Mouse (Mus musculus) neural tube, embryonic 13.5 days (tissue): ENCODE measurements at regions not wholly inside any gene's neighbourhood (a gene's known extent, or its start where the extent isn't known, plus 50 kb on each side); places are given as distances from the start of the nearest gene placed in this dataset.

Source experiments
- ATAC-seq: fragments of 200-750 bp; cut with Nextera tagmentation; 2 replicates; pipeline ENCODE4 v1.8.0; 2017; ENCODE audit warnings: low read depth, mild to moderate bottlenecking, moderate TSS enrichment, moderate library complexity
- H3K27ac ChIP-seq: fragments of 300-500 bp; sonication (generic); replicated peaks from 2 replicates; pipeline ENCODE4 v1.5.1; 2015; ENCODE audit warnings: moderate library complexity, mild to moderate bottlenecking, inconsistent platforms
- H3K27me3 ChIP-seq: fragments of 300-500 bp; sonication (generic); 2 replicates; pipeline ENCODE4 v1.6.1; 2015; ENCODE audit warnings: mild to moderate bottlenecking, inconsistent platforms
- H3K36me3 ChIP-seq: fragments of 300-500 bp; sonication (generic); 2 replicates; pipeline ENCODE4 v1.6.1; 2015; ENCODE audit warnings: mild to moderate bottlenecking, inconsistent platforms
- H3K4me1 ChIP-seq: fragments of 300-500 bp; sonication (generic); replicated peaks from 2 replicates; pipeline ENCODE4 v1.6.1; 2015; ENCODE audit warnings: inconsistent platforms
- H3K4me2 ChIP-seq: fragments of 300-500 bp; sonication (generic); 2 replicates; pipeline ENCODE4 v1.6.1; 2015; ENCODE audit warnings: inconsistent platforms, mild to moderate bottlenecking, moderate library complexity
- H3K4me3 ChIP-seq: fragments of 300-500 bp; sonication (generic); 2 replicates; pipeline ENCODE4 v1.5.1; 2015; ENCODE audit warnings: mild to moderate bottlenecking, inconsistent platforms
- H3K9ac ChIP-seq: fragments of 300-500 bp; sonication (generic); 2 replicates; pipeline ENCODE4 v1.6.1; 2015; ENCODE audit warnings: moderate library complexity, mild to moderate bottlenecking, inconsistent platforms
- H3K9me3 ChIP-seq: fragments of 300-500 bp; sonication (generic); 2 replicates; pipeline ENCODE4 v1.6.1; 2016; ENCODE audit warnings: inconsistent platforms
- WGBS: fragments of 180-500 bp; shearing (Covaris S2); methylation state at CpG from one replicate; pipeline ENCODE4 v1.1.7; 2015; 5-methylcytosine and 5-hydroxymethylcytosine counted together

DNA sequence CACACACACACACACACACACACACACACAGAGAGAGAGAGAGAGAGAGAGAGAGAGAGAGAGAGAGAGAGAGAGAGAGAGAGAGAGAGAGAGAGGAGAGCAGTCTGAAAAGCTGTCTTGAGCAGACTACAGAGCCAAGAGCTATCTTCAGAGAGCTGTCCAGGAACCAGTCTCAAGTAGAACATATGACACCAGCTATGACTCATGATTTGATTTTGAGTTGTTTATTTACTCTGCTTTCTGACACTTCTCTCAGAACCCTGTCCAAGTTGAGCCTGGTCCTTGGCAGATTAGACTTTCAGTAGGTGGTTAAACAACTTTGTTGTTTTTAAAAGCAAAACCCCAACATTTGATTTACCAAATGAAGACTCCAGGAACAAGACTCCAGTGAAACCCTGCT lies 420.8 kb upstream of the Lcorl start:
- Histone ChIP-seq H3K27ac (no peak overlapping the region), H3K4me3 (no peak overlapping the region), H3K9ac (no peak overlapping the region), H3K4me1 (no peaks in the 10 kb centered on the region), H3K27me3 (no peaks in the 10 kb centered on the region), H3K36me3 (no peaks in the 10 kb centered on the region), H3K9me3 (no peaks in the 10 kb centered on the region), H3K4me2 (no peak overlapping the region)
- no peak for ATAC-seq

DNA sequence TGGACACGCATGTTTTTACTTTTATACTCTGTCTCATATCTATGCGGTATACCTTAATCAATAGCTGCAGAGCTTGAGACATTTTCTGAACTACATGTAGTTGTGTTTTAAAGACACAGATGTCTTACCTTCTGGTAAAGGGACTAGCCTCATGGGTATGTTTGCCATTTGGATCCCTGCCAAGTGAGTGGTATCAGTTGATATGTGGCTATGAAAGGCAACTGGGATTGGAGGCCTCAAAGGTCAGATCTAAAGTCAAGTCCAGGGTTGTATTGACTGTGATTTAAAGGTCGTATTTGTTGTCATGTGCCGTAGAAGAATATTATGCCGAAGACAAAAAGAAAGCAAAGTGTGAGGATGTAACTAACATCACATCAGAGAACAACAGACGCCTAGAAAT lies 399.3 kb upstream of the Lcorl start:
- H3K27ac ChIP-seq, result no peak overlapping the region
- no peak overlapping the region for H3K4me3 ChIP-seq
- ATAC-seq, result no peak
- H3K27me3 ChIP-seq, result no peaks in the 10 kb centered on the region
- WGBS, result 83% methylated on average over 6 of the region's 6 CpGs
- H3K4me2 ChIP-seq, result no peak overlapping the region
- no peaks in the 10 kb centered on the region for H3K9me3 ChIP-seq
- H3K9ac ChIP-seq, result no peak overlapping the region
- no peaks in the 10 kb centered on the region for H3K4me1 ChIP-seq
- H3K36me3 ChIP-seq, result no peaks in the 10 kb centered on the region

DNA sequence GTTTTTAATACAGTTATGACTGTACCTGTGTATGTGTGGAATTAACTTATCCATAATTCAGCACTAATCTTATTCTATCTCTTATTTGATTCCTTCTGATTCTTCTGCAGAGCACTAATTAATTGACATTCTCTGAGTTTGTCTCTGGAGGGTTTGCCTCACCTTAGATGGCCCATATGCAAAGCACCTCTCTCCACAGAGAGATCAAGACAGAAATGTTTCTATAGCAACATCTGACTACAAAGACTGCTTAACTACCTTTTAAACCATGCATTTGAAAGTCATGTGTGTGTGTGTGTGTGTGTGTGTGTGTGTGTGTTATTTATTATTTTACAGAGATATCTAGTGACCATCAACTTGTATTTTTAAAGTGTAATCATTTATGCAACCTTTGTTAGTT lies 396.5 kb upstream of the Lcorl start:
- no peaks in the 10 kb centered on the region for H3K27me3 ChIP-seq
- H3K27ac ChIP-seq, result no peak overlapping the region
- H3K4me3 ChIP-seq, result no peak overlapping the region
- no peak overlapping the region for H3K4me2 ChIP-seq
- ATAC-seq, result no peak
- H3K4me1 ChIP-seq, result no peaks in the 10 kb centered on the region
- no peaks in the 10 kb centered on the region for H3K9me3 ChIP-seq
- H3K9ac ChIP-seq, result no peak overlapping the region
- H3K36me3 ChIP-seq, result no peaks in the 10 kb centered on the region

DNA sequence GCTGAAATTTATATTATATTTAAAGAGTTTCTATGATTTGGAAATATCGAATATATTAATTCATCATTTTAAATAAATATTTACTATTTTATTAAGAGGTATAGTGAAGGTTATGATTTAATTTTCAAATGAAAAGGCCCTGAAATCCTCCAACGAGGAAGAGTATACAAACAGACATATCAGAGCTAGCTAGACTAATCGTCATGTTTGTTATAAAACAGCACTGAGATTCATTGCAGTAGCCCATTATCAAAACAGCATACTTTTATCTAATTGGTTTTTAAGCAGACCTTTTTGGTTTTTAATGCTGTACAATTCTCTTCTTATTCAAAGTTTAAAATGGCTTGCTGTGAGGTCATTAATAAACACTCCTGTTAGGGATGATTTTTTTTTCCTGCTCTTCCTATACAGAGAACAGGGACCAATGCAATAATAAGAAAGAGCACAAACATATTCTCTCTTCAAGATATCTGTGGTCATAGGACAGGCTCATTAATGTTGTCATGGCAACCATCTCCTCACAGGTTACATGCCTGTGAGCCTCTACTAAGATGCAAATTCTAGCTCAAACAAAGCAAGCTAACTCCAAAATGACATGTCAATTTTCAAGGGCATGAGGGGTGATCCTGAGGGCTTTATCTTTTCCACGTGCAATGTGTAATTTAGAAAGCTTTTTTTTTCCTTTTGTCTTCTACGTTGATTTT lies 378.1 kb upstream of the Lcorl start:
- peak; percentile 63; the same call in 1 of the 2 replicates for ATAC-seq
- Histone ChIP-seq H3K27ac (no peak overlapping the region), H3K4me1 (peaks cover 6% of the 10 kb centered on the region; the same call in 1 of the 2 replicates), H3K4me3 (no peak overlapping the region), H3K9ac (no peak overlapping the region), H3K27me3 (no peaks in the 10 kb centered on the region), H3K9me3 (no peaks in the 10 kb centered on the region), H3K36me3 (no peaks in the 10 kb centered on the region), H3K4me2 (no peak overlapping the region)
- 58% methylated on average over 5 of the region's 5 CpGs for WGBS

DNA sequence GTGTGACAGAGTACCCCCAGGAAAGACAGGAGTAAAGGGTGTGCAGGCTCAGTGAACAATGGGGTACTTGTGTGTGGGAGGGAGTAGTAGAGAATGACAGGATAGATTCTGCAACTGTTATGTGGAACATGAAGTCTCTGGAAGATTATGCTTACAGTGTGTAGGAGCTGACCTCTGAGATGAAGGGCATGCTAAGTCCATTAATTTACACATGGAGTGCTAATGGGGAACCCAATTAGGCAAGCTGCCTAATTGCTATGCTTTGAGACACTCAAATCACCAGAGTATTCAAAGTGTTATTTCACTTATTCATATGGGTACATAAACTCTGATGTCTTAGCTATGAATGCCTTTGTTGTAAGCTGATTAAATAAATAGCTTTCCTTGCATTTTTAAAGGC lies 375.4 kb upstream of the Lcorl start:
- Histone ChIP-seq H3K27me3 (no peaks in the 10 kb centered on the region), H3K4me2 (no peak overlapping the region), H3K27ac (no peak overlapping the region), H3K9ac (no peak overlapping the region), H3K4me1 (peaks cover 6% of the 10 kb centered on the region; the same call in 1 of the 2 replicates), H3K36me3 (no peaks in the 10 kb centered on the region), H3K4me3 (no peak overlapping the region), H3K9me3 (no peaks in the 10 kb centered on the region)
- no peak for ATAC-seq

DNA sequence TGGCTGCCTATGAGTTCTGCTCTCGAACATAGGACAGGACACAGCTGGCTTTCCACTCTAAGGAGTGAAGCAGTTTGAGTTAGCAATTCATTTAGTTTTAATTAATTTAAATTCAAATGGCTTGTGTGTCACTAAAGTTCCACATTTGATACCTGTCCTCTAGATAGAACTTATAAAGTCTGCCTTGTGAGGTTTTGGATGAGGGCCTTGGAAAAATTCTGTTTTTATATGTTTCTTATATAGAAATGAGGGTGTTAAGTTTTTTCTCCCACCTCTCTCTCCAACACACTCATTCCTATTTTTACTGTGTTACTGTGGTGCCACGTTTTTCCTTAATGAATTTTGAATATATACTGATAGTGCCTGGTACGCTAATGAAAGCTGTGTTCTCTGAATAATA lies 371.3 kb upstream of the Lcorl start:
- Histone ChIP-seq H3K27me3 (no peaks in the 10 kb centered on the region), H3K27ac (no peak overlapping the region), H3K9me3 (no peaks in the 10 kb centered on the region), H3K4me2 (no peak overlapping the region), H3K9ac (no peak overlapping the region), H3K4me3 (no peak overlapping the region), H3K4me1 (no peaks in the 10 kb centered on the region), H3K36me3 (no peaks in the 10 kb centered on the region)
- ATAC-seq, result no peak
- 77% methylated on average over 3 of the region's 3 CpGs for WGBS

DNA sequence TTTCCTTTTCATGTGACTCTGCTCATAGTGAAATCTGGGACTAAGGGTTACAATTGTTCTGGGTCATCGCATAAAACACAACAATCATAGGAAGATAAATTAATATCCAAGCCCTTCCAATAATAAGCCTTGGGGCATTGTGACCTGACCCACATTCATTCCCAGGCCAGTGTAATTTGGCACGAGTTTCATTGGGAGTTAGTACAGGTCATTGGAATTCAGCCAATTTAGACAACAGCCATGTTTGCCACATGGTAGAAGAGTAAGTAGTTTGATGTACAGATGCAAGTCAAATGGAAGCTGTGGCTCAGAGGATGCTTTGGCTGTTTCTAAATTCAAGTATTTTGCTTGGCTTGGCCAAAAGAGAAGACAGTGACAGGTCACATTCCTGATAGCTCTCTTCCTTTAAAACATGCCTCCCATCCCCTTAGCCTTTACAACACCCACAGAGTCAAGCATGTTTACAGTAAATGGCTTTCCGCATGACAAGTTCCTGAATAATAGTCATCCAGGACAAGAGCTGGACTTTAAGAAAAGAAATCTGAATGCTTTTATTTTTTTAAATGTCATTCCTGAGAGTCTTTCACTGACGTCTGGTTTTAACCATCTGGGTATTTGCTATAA lies 355.5 kb upstream of the Lcorl start:
- no peak for ATAC-seq
- H3K36me3 ChIP-seq, result no peaks in the 10 kb centered on the region
- WGBS, result 62% methylated on average over 4 of the region's 4 CpGs

DNA sequence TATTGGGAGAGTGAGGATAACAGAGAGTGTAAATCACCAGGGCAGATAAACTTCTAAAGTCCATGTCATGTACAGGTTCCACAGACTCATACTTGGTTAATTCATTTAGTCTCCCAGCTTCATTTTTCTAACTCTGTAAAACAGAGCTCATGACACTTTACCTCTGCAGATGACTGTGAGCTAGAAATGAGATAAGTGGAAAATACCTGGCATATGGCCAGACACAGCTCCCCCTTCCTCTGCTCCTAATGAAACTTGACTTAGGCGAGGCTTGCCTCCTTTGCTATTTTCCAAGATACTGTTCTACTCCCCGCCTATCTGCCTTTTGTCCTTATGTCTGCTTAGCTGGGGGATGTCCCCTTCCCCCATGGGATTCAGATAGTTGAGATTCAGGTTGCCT lies 351.7 kb upstream of the Lcorl start:
- Histone ChIP-seq H3K4me2 (no peak overlapping the region), H3K9me3 (no peaks in the 10 kb centered on the region), H3K9ac (no peak overlapping the region), H3K27ac (no peak overlapping the region), H3K36me3 (no peaks in the 10 kb centered on the region), H3K27me3 (no peaks in the 10 kb centered on the region), H3K4me1 (no peaks in the 10 kb centered on the region), H3K4me3 (no peak overlapping the region)
- WGBS, result 83% methylated on average over 2 of the region's 2 CpGs
- no peak for ATAC-seq

More for the DNA sequence above, 355.5 kb upstream of the Lcorl start:
- Histone ChIP-seq H3K27ac (no peak overlapping the region), H3K4me1 (no peaks in the 10 kb centered on the region), H3K9me3 (no peaks in the 10 kb centered on the region), H3K4me3 (no peak overlapping the region), H3K4me2 (no peak overlapping the region), H3K9ac (no peak overlapping the region), H3K27me3 (no peaks in the 10 kb centered on the region)

DNA sequence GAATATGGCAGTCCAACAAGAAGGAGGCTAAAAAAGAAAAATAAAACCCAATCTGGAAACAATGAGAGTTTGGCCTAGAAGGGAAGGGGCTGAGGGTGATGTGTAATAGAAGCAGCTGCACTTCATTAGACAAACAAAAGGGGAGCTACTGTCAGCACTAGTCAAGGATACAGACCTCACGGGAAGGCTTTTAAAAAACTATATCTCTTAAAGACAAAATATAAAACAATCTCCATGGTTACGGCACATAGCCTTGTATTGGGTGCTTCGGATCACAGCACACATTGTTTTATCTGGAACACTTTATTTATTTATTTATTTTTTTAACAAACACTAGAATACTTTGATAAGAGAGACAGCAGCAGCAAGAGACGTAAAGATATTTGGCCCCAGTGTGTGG lies 346.3 kb upstream of the Lcorl start:
- Histone ChIP-seq H3K27me3 (no peaks in the 10 kb centered on the region), H3K27ac (no peak overlapping the region), H3K36me3 (no peaks in the 10 kb centered on the region), H3K9me3 (no peaks in the 10 kb centered on the region), H3K4me3 (no peak overlapping the region), H3K4me2 (no peak overlapping the region), H3K9ac (no peak overlapping the region), H3K4me1 (0 out of 2 replicates have a peak, but pooled peaks cover 6% of the 10 kb centered on the region)
- WGBS, result 75% methylated on average over 4 of the region's 4 CpGs
- no peak for ATAC-seq

DNA sequence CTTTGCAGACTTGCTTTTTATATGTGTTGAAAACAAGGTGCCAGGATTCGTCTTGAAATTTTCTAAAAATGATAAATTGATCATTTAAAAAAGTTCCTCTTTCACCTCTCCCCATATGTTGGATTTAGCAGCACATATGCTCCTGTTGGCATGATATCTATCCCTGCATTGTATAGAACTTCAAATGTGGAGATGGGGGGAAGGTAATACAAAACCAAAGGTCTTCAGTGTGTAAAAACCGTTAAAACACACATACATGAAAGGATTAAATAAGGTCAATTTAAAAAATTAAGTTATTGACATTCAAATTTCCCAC lies 345.0 kb upstream of the Lcorl start:
- Histone ChIP-seq H3K27ac (no peak overlapping the region), H3K36me3 (no peaks in the 10 kb centered on the region), H3K4me1 (0 out of 2 replicates have a peak, but pooled peaks cover 6% of the 10 kb centered on the region), H3K4me2 (no peak overlapping the region), H3K4me3 (no peak overlapping the region), H3K9ac (no peak overlapping the region), H3K27me3 (no peaks in the 10 kb centered on the region), H3K9me3 (no peaks in the 10 kb centered on the region)
- WGBS, result 86% methylated on average over 2 of the region's 2 CpGs
- no peak for ATAC-seq

DNA sequence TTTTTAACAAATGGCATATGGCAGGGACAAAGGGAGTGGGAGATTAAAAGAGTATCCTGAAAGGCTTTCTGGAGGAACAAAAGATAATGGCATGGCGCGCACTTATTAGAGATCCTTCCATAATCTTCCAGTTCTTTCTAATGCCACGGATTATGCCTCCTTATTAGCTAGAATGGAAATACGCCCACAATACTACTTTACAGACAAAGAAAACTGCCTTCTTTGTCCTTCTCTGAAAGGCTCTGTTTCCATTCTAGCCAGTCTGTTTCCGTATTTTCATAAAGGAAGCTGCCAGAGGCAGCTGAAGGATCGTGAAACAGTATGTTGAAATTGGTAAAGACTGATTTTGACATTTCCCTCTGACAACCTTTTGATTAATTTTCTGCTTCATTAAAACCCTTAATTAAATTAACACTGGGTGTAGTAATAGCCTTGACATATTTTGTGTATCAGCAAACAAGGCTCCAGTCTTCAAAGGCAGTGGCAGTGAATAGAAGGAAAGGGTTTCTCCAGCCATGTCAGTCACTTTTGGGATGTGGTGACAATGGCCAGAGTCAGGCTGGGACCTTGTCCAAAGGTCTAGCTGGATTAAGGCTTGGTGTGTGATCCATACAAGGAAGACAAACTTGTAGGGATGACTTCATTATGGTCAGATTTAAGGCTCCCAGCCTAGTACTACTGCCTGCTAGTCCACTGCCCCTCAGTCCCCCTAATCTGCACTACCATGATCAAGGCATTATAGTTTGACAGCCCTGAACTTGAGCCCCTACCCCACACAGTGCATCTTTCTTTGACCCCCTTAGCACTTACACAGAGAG lies 344.4 kb upstream of the Lcorl start:
- Histone ChIP-seq H3K27ac (no peak overlapping the region), H3K9me3 (no peaks in the 10 kb centered on the region), H3K4me2 (no peak overlapping the region), H3K36me3 (no peaks in the 10 kb centered on the region), H3K9ac (no peak overlapping the region), H3K4me3 (no peak overlapping the region), H3K27me3 (no peaks in the 10 kb centered on the region), H3K4me1 (0 out of 2 replicates have a peak, but pooled peaks cover 6% of the 10 kb centered on the region)
- 41% methylated on average over 6 of the region's 6 CpGs for WGBS
- no peak for ATAC-seq

DNA sequence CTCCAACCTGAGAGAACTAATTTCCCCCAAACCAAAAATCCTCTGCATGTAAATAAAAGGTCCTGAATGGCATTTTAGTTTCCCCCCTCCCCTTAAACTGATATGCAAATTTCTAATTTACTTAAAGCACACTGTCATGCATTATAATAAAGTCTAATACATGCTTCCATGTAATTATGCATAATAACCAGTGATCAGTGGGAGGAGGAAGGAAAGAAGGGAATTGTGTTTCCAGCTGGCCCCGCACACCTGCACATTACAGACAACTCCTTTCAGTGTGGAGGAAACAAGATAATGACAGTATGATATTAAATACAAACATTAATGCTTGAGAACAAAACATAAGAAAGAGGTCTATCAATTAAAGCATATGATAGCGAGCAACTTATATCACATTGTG lies 329.5 kb upstream of the Lcorl start:
- 88% methylated on average over 2 of the region's 2 CpGs for WGBS
- no peak overlapping the region for H3K27ac ChIP-seq

More for the DNA sequence above, 329.5 kb upstream of the Lcorl start:
- no peaks in the 10 kb centered on the region for H3K27me3 ChIP-seq
- ATAC-seq, result no peak
- H3K4me3 ChIP-seq, result no peak overlapping the region
- H3K9me3 ChIP-seq, result no peaks in the 10 kb centered on the region
- H3K9ac ChIP-seq, result no peak overlapping the region
- H3K4me1 ChIP-seq, result no peaks in the 10 kb centered on the region
- H3K4me2 ChIP-seq, result no peak overlapping the region
- no peaks in the 10 kb centered on the region for H3K36me3 ChIP-seq
